Mouse (Mus musculus): ENCODE measurements around the gene Cyp2c54. TPM values are rescaled to one million over a fixed set of nuclear protein-coding genes. Genes with fewer than 3 reads are reported as not detected.
"Not testable (repeated sequence)": the region's sequence is repeated elsewhere in the genome, so short reads cannot be mapped to it uniquely, and the experiment has no call there.

Cyp2c54 gene
- total RNA-seq (2021) = not detected
- long read RNA-seq, experiment 1 = 0 reads
- long read RNA-seq, experiment 2 = 0 reads

DNA sequence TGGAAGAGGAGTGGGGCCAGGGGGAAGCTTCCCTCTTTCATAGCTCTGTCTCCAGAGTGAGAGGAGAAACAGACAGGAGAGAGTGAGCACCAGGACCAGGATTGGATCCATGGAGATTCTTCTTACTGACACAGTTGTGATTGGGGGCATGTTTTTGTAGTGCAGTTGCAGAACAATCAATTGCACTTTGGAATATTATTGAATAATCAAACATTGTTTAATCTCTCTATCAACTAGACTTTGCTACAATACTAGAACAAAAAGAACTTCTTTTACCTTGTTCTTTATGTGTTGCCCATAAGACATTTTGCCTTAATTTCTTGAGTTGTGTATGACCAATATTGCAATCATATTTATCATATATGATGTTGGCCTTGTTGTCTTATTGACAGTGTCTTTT, at the start of gene Cyp2c54:
Cyp2c54 (minus strand) TSS at position 127 of the 400 bp plus-strand sequence.
- DNase-seq (ENCODE audit: low spot score in 2 of 2) = no peak

DNA sequence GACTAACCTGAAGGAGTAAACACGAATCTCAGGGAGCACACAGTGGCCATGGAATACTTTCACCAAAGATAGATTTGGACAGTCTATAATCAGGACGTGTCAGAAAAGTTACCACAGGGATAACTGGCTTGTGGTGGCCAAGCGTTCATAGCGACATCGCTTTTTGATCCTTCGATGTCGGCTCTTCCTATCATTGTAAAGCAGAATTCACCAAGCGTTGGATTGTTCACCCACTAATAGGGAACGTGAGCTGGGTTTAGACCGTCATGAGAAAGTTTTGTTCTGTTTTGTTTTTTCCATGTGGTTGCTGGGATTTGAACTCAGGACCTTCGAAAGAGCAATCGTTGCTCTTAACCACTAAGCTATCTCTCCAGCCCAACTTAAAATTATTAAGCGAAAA, 46.0 kb upstream of the Cyp2c54 start:
- not testable (repeated sequence) for DNase-seq (ENCODE audit: low spot score in 2 of 2)

DNA sequence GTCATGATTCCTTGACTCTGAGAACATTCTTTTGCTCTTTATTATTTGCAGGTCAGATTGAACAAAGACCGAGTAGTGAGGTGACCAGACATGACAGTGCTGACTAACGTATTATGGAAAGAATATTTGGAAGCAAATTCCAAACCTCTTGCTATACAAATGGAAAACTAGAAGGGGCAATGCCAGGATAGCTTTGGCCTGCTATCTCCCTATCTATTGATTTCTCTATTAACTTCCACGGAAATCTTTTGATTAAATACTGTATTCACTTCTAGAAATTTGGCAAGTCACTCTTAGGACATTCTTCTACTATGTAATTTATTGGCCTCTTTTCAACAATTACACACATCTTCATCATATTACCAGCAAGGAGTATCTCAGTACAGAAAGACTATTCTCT, 17.5 kb upstream of the Cyp2c54 start:
- no peak for DNase-seq (ENCODE audit: low spot score in 2 of 2)

DNA sequence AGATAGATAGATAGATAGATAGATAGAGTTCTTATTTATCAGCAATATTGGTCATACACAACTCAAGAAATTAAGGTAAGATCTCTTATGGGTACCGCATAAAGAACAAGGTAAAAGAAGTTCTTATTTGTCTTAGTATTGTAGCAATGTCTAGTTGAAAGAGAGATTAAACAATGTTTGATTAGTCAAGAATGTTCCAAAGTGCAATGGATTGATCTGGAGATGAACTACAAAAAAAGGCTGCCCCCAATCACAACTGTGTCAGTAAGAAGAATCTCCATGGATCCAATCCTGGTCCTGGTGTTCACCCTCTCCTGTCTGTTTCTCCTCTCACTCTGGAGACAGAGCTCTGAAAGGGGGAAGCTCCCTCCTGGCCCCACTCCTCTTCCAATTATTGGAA, 15.8 kb upstream of the Cyp2c54 start, which contains the start of gene Cyp2c50:
Cyp2c50 (plus strand) TSS at position 268 of the 400 bp plus-strand sequence.
- DNase-seq (ENCODE audit: low spot score in 2 of 2) = not testable (repeated sequence)

DNA sequence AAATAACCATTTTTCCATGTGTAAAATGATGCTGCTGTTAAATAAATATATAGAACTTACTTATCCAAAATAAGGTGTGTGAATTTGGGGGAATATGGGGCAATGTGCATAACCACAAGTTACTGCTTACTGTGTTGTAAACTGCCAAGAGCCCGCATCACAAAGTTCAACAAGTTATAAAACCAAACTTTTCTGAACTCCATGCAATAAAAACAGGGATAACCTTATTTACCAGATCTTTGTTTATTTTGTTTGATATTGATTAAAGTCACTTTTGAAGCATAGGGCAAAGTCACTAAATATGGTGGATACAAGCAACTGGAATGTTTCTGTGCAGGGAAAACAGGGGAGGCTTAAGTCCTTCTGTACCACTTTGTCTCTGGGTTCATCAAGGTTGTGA, 14.8 kb upstream of the Cyp2c54 start:
- DNase-seq (ENCODE audit: low spot score in 2 of 2) = no peak

DNA sequence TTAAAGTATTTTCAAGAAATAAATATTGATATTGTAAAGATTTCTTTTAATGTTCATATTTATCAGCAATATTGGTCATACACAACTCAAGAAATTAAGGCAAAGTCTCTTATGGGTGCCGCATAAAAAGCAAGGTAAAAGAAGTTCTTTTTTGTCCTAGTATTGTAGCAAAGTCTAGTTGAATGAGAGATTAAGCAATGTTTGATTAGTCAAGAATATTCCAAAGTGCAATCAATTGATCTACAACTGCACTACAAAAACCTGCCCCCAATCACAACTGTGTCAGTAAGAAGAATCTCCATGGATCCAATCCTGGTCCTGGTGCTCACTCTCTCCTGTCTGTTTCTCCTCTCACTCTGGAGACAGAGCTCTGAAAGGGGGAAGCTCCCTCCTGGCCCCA, 81.5 kb downstream of the Cyp2c54 start, which contains the start of gene Cyp2c37:
Cyp2c37 (plus strand) TSS at position 285 of the 400 bp plus-strand sequence.
- not testable (repeated sequence) for DNase-seq (ENCODE audit: low spot score in 2 of 2)

DNA sequence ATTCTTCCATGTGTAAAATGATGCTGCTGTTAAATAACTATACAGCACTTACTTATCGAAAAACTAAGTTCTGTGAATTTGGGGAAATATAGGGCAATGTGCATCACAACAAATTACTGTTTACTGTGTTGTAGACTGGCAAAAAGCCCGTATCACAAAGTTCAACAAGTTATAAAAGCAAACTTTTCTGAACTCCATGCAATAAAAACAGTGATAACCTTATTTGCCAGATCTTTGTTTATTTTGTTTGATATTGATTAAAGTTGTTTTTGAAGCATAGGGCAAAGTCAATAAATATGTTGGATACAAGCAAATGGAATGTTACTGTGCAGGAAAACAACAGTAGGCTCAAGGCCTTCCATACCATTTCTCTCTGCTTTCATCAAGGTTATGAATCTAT, 84.2 kb downstream of the Cyp2c54 start:
- DNase-seq (ENCODE audit: low spot score in 2 of 2) = no peak

Other genes starting within 250 kb of the Cyp2c54 start
- under 1 TPM in 1 of 2 experiments, not detected in 1; 0.30 TPM for gene Cyp2c69, start 187.0 kb downstream of the Cyp2c54 start, total RNA-seq (2021)
- under 1 TPM in 1 of 2 experiments, not detected in 1; 0.23 TPM for gene Cyp2c37, start 81.4 kb downstream of the Cyp2c54 start, total RNA-seq (2021)
- gene Cyp2c50, start 15.9 kb upstream of the Cyp2c54 start, total RNA-seq (2021) = under 1 TPM in 1 of 2 experiments, not detected in 1; 0.23 TPM
- under 1 TPM; 0.38 to 0.53 TPM for gene Cyp2c70, start 113.5 kb upstream of the Cyp2c54 start, total RNA-seq (2021)
- gene Pdlim1, start 198.0 kb upstream of the Cyp2c54 start, total RNA-seq (2021) = 10 to 100 TPM; 19.0 to 22.4 TPM